Mouse (Mus musculus) 416B (cell line): ENCODE data around the gene Pfn3.
A peak's percentile ranks its signal among the peaks of the same experiment; 100 is the strongest.

Source experiments
- DNase-seq: peaks from one replicate; pipeline ENCODE4 v3.0.0; 2011; ENCODE audit warnings: low read depth

Gene Pfn3

GRCm38 (mm10) chr13:55430566-55430965 lies 15.5 kb upstream of the Pfn3 start:
- DNase-seq: no peak

GRCm38 (mm10) chr13:55429226-55429888 lies 14.3 kb upstream of the Pfn3 start:
- DNase-seq: peak; percentile 98

- DNase-seq: no peak
Measured at GRCm38 (mm10) chr13:55426613-55427012, 11.6 kb upstream of the Pfn3 start, which contains the start of gene F12. Gene F12, minus strand, starts transcription at chr13:55426793.

- no peak for DNase-seq
Measured at GRCm38 (mm10) chr13:55420933-55421800, 6.1 kb upstream of the Pfn3 start.

GRCm38 (mm10) chr13:55420018-55420932 lies 5.2 kb upstream of the Pfn3 start:
- DNase-seq: no peak

GRCm38 (mm10) chr13:55419142-55419541 lies 4.1 kb upstream of the Pfn3 start:
- DNase-seq: no peak

GRCm38 (mm10) chr13:55418004-55418403 lies 3.0 kb upstream of the Pfn3 start:
- peak; percentile 96 for DNase-seq

GRCm38 (mm10) chr13:55413333-55413732 lies 1.7 kb downstream of the Pfn3 start:
- peak; percentile 97 for DNase-seq

- no peak for DNase-seq
Measured at GRCm38 (mm10) chr13:55412643-55413307, 2.3 kb downstream of the Pfn3 start.

GRCm38 (mm10) chr13:55411826-55412225 lies 3.2 kb downstream of the Pfn3 start:
- no peak for DNase-seq

GRCm38 (mm10) chr13:55408546-55409120 lies 6.4 kb downstream of the Pfn3 start:
- no peak for DNase-seq

- no peak for DNase-seq
Measured at GRCm38 (mm10) chr13:55407341-55407740, 7.7 kb downstream of the Pfn3 start.

- DNase-seq: no peak
Measured at GRCm38 (mm10) chr13:55405783-55406390, 9.1 kb downstream of the Pfn3 start.

GRCm38 (mm10) chr13:55404853-55405782 lies 9.9 kb downstream of the Pfn3 start:
- DNase-seq: peak; percentile 97

GRCm38 (mm10) chr13:55403935-55404852 lies 10.8 kb downstream of the Pfn3 start:
- DNase-seq: no peak

- no peak for DNase-seq
Measured at GRCm38 (mm10) chr13:55403266-55403665, 11.8 kb downstream of the Pfn3 start.

- no peak for DNase-seq
Measured at GRCm38 (mm10) chr13:55400039-55400346, 15.0 kb downstream of the Pfn3 start.

GRCm38 (mm10) chr13:55399300-55400038 lies 15.6 kb downstream of the Pfn3 start:
- DNase-seq: no peak
